Mouse (Mus musculus) limb, embryonic 13.5 days (tissue): Measurements from ENCODE around the gene Pank3. TPM values are rescaled to one million over a fixed set of nuclear protein-coding genes. Genes with fewer than 3 reads are reported as not detected.

Experiments used
- ATAC-seq: fragments of 200-750 bp; cut with Nextera tagmentation; 2 replicates; pipeline ENCODE4 v1.8.0; 2017; ENCODE audit warnings: low read depth, moderate number of reproducible peaks, moderate TSS enrichment; ENCODE audit not compliant: low FRiP score
- H3K27ac ChIP-seq: fragments of 300-500 bp; sonication (generic); 2 replicates; pipeline ENCODE4 v1.5.1; 2015; ENCODE audit warnings: inconsistent platforms, mild to moderate bottlenecking, moderate library complexity
- H3K27me3 ChIP-seq: fragments of 300-500 bp; sonication (generic); 2 replicates; pipeline ENCODE4 v1.6.1; 2015; ENCODE audit warnings: mild to moderate bottlenecking, inconsistent platforms
- H3K36me3 ChIP-seq: fragments of 300-500 bp; sonication (generic); 2 replicates; pipeline ENCODE4 v1.6.1; 2015; ENCODE audit warnings: inconsistent platforms, mild to moderate bottlenecking, moderate library complexity
- H3K4me1 ChIP-seq: fragments of 300-500 bp; sonication (generic); 2 replicates; pipeline ENCODE4 v1.6.1; 2015; ENCODE audit warnings: inconsistent platforms
- H3K4me2 ChIP-seq: fragments of 300-500 bp; sonication (generic); replicated peaks from 2 replicates; pipeline ENCODE4 v1.6.1; 2015; ENCODE audit warnings: inconsistent platforms, mild to moderate bottlenecking, moderate library complexity
- H3K4me3 ChIP-seq: fragments of 300-500 bp; sonication (generic); 2 replicates; pipeline ENCODE4 v1.5.1; 2015; ENCODE audit warnings: moderate library complexity, mild to moderate bottlenecking, inconsistent platforms
- H3K9ac ChIP-seq: fragments of 300-500 bp; sonication (generic); 2 replicates; pipeline ENCODE4 v1.6.1; 2015; ENCODE audit warnings: mild to moderate bottlenecking, inconsistent platforms
- H3K9me3 ChIP-seq: fragments of 300-500 bp; sonication (generic); 2 replicates; pipeline ENCODE4 v1.6.1; 2016; ENCODE audit warnings: inconsistent platforms
- WGBS: fragments of 180-500 bp; shearing (Covaris S2); methylation state at CpG from one replicate; pipeline ENCODE4 v1.1.7; 2015; 5-methylcytosine and 5-hydroxymethylcytosine counted together
- polyA plus RNA-seq: library from polyadenylated mRNA; unstranded; fragments of >200 nt; fragmentation: Nextera tagmentation; extraction: Ambion mirVana; gene quantifications from 2 replicates; pipeline ENCODE4 v1.2.1, GENCODE M21; 2015

The Pank3 gene
- polyA plus RNA-seq, 1 experiment from 2014 or later = 18.0 TPM

DNA sequence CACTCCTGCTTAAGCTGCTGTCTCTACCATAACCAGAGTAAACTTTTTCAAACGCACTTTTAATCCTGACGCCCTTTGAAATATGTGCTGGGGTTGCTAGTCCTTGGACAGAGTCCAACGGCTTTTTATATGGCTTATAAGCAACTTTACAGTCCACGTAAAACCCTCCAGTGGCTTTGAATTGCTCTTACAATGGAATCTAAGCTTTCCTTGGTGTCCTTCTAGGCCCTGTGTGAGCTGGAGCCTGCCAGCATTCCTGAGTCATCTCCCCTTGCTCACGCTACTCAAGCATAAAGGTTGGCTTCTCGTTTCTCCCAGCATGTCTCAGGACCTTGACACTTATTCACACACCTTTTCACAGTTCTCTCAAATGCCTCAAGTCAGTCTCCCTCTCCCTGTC is 13.7 kb upstream of the Pank3 start:
- no peaks in the 10 kb centered on the region for H3K9me3 ChIP-seq
- peaks cover 14% of the 10 kb centered on the region for H3K4me1 ChIP-seq
- H3K36me3 ChIP-seq = no peaks in the 10 kb centered on the region
- 27% methylated on average over 6 of the region's 6 CpGs for WGBS
- no peak overlapping the region for H3K4me2 ChIP-seq
- H3K27ac ChIP-seq = 0 out of 2 replicates have a peak overlapping the region, but pooled peaks have one; percentile 10
- no peak overlapping the region for H3K4me3 ChIP-seq
- peak; percentile 54; the same call in 1 of the 2 replicates for ATAC-seq
- no peak overlapping the region for H3K9ac ChIP-seq
- H3K27me3 ChIP-seq = no peaks in the 10 kb centered on the region

DNA sequence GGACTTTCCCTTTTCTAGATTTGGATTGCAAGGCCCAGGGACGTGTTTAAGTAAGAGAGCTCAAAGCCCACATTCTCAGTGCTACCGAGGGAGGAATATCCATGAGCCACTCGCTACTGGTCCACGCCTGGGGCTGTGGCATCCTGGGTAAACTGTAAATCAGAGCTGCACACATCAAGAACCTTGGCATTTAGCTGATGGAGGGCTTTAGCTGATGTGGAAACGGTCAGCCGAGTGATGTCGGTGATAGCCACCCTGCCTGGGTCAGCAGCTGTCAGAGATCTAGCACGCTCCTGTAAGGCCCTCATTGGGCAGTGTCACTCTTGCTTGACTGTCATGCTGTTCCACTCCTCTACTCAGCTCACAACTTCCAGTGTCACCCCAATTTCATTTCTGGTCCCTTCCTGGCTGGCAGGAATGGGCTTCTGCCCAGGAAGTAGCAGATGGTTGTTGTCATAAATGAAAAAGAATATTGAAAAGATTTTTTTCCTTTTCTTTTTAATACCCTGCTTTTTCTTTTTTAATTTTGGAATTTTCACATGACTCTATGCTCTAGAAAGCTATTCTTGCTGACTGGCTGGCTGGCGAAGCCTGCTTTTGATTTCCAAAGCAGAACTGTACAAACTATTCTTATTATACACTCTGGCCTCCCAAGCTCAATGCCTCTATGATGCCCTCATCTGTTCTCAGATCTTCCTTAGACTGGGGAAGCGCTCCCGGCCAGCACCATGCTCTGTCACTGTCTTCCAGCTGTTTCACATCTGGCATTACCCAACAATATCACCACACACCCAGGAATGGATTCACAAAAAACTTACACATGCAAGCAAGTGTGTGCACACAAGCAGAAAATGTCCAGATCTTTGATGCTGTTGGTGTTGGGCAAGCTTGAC is 12.6 kb upstream of the Pank3 start:
- no peaks in the 10 kb centered on the region for H3K9me3 ChIP-seq
- H3K9ac ChIP-seq = no peak overlapping the region
- H3K4me3 ChIP-seq = no peak overlapping the region
- H3K27ac ChIP-seq = no peak overlapping the region
- H3K27me3 ChIP-seq = no peaks in the 10 kb centered on the region
- H3K4me1 ChIP-seq = peaks cover 14% of the 10 kb centered on the region
- WGBS = 83% methylated on average over 11 of the region's 11 CpGs
- no peak overlapping the region for H3K4me2 ChIP-seq
- no peaks in the 10 kb centered on the region for H3K36me3 ChIP-seq
- no peak for ATAC-seq

DNA sequence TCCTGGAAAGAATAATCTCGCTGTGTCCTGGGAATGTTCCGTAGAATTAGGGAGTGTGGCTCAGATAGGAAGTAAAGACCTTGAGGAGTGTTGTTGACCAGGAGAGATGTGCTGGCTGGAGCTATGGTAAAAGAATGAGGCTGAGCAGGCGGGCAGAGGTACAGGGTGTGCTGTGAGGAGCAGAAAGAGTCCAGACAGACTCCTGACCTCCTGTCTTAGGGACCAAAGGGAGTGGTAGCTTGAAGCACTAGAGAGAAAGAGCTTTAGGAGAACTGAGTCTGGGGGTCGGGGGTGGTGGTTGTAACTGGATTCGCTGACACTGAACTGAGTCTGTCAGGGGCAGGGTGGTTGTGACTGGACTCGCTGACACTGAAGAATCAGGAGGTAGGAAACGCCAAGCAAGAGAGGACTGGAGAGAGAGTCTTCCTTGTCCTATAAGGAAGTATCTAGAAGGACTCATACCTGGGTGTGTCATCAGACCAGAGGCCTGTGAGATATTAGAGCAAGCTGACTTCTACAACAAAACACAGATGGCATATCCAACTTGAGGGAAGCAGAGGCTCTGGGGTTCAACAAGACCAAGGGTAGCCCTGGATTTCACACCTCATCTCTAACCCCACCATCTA is 9.2 kb upstream of the Pank3 start:
- Histone ChIP-seq H3K9me3 (no peaks in the 10 kb centered on the region), H3K4me2 (no peak overlapping the region), H3K4me3 (no peak overlapping the region), H3K27me3 (no peaks in the 10 kb centered on the region), H3K36me3 (no peaks in the 10 kb centered on the region), H3K4me1 (peaks cover 13% of the 10 kb centered on the region), H3K27ac (no peak overlapping the region), H3K9ac (no peak overlapping the region)
- no peak for ATAC-seq
- WGBS = 88% methylated on average over 7 of the region's 7 CpGs

DNA sequence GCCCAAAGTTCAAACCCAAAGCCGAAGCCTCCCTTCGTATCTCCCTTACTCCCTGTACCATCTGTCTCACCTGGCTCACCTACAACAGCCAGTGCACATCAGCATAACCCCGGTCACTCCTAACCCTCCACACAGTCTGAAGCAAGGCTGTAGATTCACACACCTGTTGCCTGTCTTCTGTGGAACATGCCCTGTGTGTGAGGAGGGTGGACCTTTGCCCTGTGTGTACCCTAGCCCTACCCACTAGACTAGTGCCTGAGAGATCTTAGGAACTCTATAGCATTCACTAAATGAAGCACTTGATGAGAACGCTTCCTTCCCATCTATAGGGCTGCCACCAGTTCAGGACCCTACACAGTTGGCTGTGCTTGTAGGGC is 8.7 kb upstream of the Pank3 start:
- H3K9ac ChIP-seq = no peak overlapping the region
- peaks cover 8% of the 10 kb centered on the region for H3K4me1 ChIP-seq
- no peaks in the 10 kb centered on the region for H3K9me3 ChIP-seq
- no peak overlapping the region for H3K4me3 ChIP-seq
- ATAC-seq = no peak
- no peak overlapping the region for H3K4me2 ChIP-seq
- no peaks in the 10 kb centered on the region for H3K27me3 ChIP-seq
- no peak overlapping the region for H3K27ac ChIP-seq
- no peaks in the 10 kb centered on the region for H3K36me3 ChIP-seq
- WGBS = 91% methylated on average over 4 of the region's 4 CpGs

DNA sequence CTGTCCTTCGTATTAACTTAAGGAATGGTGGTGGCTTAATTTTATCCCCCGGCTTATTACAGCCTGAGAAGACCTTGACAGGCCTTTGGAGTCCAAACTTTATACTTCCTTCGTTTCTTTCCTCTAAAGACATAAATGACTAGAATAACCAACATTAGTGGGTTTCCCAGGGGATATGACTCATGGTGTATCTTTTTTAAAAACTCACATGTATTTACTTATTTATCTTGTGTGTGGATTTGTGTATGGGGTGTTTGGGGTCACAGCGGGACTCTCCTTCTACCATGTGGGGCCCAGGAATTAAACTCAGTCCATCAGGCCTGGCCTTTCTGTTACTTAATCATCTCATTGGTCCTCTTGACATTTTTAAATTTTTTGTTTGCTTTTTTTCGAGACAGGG is 2.4 kb upstream of the Pank3 start:
- no peak overlapping the region for H3K9ac ChIP-seq
- WGBS = 89% methylated on average over 5 of the region's 5 CpGs
- no peak overlapping the region for H3K27ac ChIP-seq
- ATAC-seq = no peak
- no peaks in the 10 kb centered on the region for H3K27me3 ChIP-seq
- no peaks in the 10 kb centered on the region for H3K36me3 ChIP-seq
- H3K4me1 ChIP-seq = peaks cover 11% of the 10 kb centered on the region
- no peak overlapping the region for H3K4me3 ChIP-seq
- no peak overlapping the region for H3K4me2 ChIP-seq
- no peaks in the 10 kb centered on the region for H3K9me3 ChIP-seq

DNA sequence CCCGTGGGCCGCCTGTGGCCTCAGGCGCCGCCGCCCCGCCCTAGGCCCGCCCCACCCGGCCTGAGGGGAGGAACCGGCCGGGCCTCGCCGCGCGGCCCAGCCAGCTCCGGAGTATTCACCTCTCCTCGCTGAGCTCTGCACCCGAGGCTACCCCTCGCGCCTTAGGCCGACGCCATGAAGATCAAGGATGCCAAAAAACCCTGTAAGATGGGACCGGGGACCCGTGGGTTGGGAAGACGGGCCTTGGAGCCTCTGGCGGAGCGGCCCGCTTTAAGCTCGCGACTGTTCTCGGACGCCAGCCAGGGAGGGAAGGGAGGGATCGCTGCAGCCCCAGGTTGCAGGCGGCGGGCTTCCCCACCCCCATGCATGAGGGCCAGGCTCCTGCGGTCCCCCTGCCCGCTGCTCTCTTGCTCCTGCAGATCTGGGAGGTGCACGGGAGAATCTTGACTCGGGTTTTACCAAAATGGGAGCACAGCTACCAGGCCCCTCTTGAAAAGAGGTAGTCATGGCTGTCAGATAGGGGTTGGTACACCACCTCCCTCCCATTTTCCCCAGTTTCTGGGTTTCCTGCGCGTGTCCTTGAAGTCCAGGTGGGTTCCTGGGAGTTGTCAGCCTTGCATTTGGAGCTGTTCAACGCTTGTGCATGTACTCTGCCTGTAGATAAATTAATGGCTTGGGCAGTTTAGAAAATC is 608 bp downstream of the Pank3 start:
- H3K9ac ChIP-seq = peak overlapping the region; percentile 91
- peak overlapping the region; percentile 93 for H3K4me3 ChIP-seq
- no peaks in the 10 kb centered on the region for H3K27me3 ChIP-seq
- ATAC-seq = peak; percentile 90
- peak overlapping the region; percentile 92 for H3K27ac ChIP-seq
- H3K4me2 ChIP-seq = peak overlapping the region; percentile 79
- H3K9me3 ChIP-seq = no peaks in the 10 kb centered on the region
- H3K4me1 ChIP-seq = peaks cover 11% of the 10 kb centered on the region
- 1% methylated on average over 39 of the region's 41 CpGs for WGBS
- H3K36me3 ChIP-seq = peaks cover 7% of the 10 kb centered on the region

DNA sequence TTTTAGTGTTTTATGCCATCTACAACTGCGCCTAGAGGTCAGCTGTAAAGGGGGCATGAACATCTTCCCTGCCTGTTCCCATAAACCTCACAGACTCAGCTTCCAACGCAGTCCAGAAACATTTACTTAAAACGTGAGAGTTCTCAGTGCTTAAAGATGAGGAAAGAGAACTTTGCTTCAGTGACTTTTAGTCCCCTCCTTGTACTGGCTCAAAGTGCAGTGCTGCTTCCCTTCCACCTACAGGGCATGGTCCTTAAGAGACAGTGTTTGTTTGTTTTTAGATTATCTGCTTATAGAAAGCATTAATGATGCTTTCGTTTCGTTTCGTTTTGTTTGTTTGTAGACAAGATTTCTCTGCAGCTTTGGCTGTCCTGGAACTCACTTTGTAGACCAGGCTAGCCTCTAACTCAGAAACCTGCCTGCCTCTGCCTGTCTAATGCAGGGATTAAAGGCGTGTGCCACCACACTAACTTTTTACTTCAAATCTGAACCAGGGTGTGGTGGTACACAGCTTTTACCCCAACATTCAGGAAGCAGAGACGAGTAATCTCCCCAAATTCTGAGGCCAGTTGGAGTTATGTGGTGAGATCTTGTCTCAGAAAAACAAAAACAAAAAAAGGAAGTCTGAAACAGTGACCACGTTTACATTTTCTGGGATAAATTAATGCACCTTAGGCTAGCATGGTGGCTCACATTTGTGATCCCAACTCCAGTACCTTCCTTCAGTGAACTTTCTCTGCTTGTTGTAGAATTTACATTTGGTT is 1.6 kb downstream of the Pank3 start:
- Histone ChIP-seq H3K4me2 (peak overlapping the region; percentile 79), H3K27ac (no peak overlapping the region), H3K4me1 (peaks cover 11% of the 10 kb centered on the region), H3K9me3 (no peaks in the 10 kb centered on the region), H3K9ac (peak overlapping the region; percentile 91), H3K4me3 (peak overlapping the region; percentile 93), H3K27me3 (no peaks in the 10 kb centered on the region), H3K36me3 (peaks cover 8% of the 10 kb centered on the region)
- ATAC-seq = no peak
- 62% methylated on average over 9 of the region's 9 CpGs for WGBS

DNA sequence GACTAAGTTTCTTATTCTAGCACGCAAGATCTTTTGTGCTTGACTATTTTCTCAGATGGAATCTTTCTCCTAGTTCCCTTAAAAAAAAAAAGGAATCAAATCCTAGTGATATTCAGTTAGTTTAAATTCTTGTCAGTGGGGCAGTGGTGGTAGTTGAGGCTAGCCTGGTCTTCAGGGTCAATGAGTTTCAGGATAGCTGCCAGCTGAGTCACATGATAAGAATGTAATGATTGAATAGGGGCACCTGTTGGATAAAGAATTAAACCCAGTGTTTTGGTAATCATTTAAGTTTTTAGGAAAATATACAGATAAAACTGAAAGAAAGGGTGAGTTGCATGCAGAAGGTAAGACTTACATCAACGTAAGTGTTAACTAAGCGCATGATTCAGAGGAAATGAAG is 6.3 kb downstream of the Pank3 start:
- Histone ChIP-seq H3K36me3 (peaks cover 50% of the 10 kb centered on the region), H3K9me3 (no peaks in the 10 kb centered on the region), H3K4me2 (no peak overlapping the region), H3K9ac (no peak overlapping the region), H3K4me1 (peaks cover 8% of the 10 kb centered on the region), H3K4me3 (no peak overlapping the region), H3K27me3 (no peaks in the 10 kb centered on the region), H3K27ac (no peak overlapping the region)
- 97% methylated on average over 3 of the region's 3 CpGs for WGBS
- no peak for ATAC-seq

DNA sequence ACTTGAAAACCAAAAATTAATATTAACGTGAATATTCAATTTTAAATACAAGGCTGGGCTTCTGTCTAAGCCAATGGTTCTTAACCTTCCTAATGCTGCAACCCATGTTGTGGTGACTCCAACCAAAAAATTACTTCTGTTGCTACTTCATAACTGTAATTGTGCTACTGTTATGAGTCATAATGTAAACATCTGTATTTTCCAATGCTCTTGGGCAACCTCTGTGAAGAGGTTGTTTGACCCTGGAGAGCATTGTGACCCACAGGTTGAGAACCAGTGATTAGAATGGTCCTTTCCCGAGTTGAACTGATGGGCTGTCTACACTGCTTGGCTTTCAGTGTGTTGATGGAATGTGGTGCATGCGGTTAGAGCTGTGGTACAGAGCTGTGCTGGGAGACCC is 7.2 kb downstream of the Pank3 start:
- Histone ChIP-seq H3K9me3 (no peaks in the 10 kb centered on the region), H3K27ac (no peak overlapping the region), H3K4me2 (no peak overlapping the region), H3K4me1 (no peaks in the 10 kb centered on the region), H3K4me3 (no peak overlapping the region), H3K36me3 (peaks cover 52% of the 10 kb centered on the region), H3K27me3 (no peaks in the 10 kb centered on the region), H3K9ac (no peak overlapping the region)
- no peak for ATAC-seq
- WGBS = 92% methylated on average over 3 of the region's 3 CpGs

DNA sequence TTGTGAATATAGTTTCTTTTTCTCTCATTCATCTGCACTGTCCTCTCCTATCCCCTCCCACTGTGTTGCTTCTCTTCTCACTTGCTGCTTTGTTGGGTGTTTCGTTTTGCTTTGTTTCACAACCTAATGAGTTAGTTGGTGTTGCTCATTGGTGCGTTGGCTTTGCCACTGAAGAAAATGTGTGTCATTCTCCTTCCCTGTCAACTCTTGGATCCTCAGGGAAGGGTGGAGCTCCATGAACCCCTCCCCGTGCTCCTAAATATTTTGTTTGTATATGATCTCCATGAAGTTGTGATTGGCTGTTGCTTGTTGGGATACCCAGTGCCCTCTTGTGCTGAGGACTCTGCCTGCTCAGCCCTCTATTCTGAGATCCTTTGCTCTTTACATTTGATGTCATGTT is 11.1 kb downstream of the Pank3 start:
- Histone ChIP-seq H3K4me3 (no peak overlapping the region), H3K36me3 (peaks cover 84% of the 10 kb centered on the region), H3K4me2 (no peak overlapping the region), H3K27ac (no peak overlapping the region), H3K9me3 (no peaks in the 10 kb centered on the region), H3K9ac (no peak overlapping the region), H3K4me1 (no peaks in the 10 kb centered on the region), H3K27me3 (no peaks in the 10 kb centered on the region)
- WGBS = 87% methylated on average over 3 of the region's 3 CpGs
- no peak for ATAC-seq

DNA sequence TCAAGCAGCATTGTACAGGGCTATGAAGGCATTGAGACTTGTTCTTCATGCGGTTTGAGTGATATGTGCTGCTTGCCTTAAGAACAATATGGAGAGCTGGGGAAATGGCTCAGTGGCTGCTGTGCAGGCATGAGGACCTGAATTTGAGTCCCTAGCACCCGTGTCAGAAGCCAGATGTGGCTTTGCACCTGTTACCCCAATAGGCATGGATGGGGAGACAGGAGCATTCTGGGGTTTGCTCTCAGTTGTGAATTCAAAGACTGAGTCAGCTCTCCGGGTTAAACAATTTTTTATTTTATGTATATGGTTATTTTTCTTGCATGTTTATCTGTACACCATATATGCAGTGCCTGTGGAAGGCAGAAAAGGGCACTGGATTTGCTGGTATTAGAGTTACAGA is 13.2 kb downstream of the Pank3 start:
- Histone ChIP-seq H3K4me2 (no peak overlapping the region), H3K4me1 (no peaks in the 10 kb centered on the region), H3K27ac (no peak overlapping the region), H3K36me3 (peaks cover 80% of the 10 kb centered on the region), H3K9ac (no peak overlapping the region), H3K9me3 (no peaks in the 10 kb centered on the region), H3K4me3 (no peak overlapping the region), H3K27me3 (no peaks in the 10 kb centered on the region)
- 92% methylated on average over 3 of the region's 3 CpGs for WGBS
- ATAC-seq = no peak

DNA sequence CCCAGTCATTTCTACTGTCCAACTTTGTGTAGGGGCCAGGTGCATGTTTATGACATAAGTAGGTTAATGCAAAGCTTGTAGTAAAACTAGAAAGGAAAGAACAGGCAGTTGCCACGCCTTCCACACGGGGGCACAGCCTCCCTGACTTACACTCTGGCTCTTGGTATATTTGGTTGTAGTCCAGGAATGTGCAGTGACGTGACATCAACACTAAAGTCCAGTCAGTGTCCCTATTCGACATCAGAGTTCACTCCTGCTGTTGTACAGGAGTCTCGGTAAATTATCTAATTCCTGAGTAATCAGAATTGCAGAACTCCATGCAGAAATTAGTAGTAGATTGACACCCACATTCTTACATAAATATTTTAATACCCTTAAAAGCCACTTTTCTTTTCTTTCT is 13.8 kb downstream of the Pank3 start:
- Histone ChIP-seq H3K27me3 (no peaks in the 10 kb centered on the region), H3K9me3 (no peaks in the 10 kb centered on the region), H3K27ac (no peak overlapping the region), H3K4me3 (no peak overlapping the region), H3K4me2 (no peak overlapping the region), H3K36me3 (peaks cover 77% of the 10 kb centered on the region), H3K9ac (no peak overlapping the region), H3K4me1 (no peaks in the 10 kb centered on the region)
- no peak for ATAC-seq
- 93% methylated on average over 5 of the region's 5 CpGs for WGBS
